Mouse (Mus musculus) adrenal gland, postnatal 36 days (tissue): ENCODE data around the gene Eif3i. TPM values are rescaled to one million over a fixed set of nuclear protein-coding genes. Genes with fewer than 3 reads are reported as not detected.

Experiments used
- DNase-seq, 2 experiments: peaks; one replicate each; pipeline ENCODE4 v3.0.0; 2021; ENCODE audit warnings: mixed read lengths in 1 of 2
- long read RNA-seq, 2 experiments: library from polyadenylated mRNA; stranded (forward); transcript quantifications; one replicate each; pipeline ENCODE4 v2.0.0; 2021; ENCODE audit warnings: borderline sequencing depth in 2 of 2
- total RNA-seq, 2 experiments: library from RNA; stranded (reverse); gene quantifications; 2 replicates each; pipeline ENCODE4 v1.2.3; 2021

Eif3i gene
- 100 to 1,000 TPM; 187 to 192 TPM for total RNA-seq
- long read RNA-seq, experiment 1, transcript Eif3i-201 (11 exons, 1,123 nt) = major isoform, 141 of 189 reads
- long read RNA-seq, experiment 1, partial matches to known transcripts = 41 of 189 reads
- long read RNA-seq, experiment 1, other reads (novel, unspliced or antisense) = 7 of 189 reads
- long read RNA-seq, experiment 2, transcript Eif3i-201 (11 exons, 1,123 nt) = major isoform, 49 of 62 reads
- long read RNA-seq, experiment 2, partial matches to known transcripts = 9 of 62 reads
- long read RNA-seq, experiment 2, other reads (novel, unspliced or antisense) = 4 of 62 reads

DNA sequence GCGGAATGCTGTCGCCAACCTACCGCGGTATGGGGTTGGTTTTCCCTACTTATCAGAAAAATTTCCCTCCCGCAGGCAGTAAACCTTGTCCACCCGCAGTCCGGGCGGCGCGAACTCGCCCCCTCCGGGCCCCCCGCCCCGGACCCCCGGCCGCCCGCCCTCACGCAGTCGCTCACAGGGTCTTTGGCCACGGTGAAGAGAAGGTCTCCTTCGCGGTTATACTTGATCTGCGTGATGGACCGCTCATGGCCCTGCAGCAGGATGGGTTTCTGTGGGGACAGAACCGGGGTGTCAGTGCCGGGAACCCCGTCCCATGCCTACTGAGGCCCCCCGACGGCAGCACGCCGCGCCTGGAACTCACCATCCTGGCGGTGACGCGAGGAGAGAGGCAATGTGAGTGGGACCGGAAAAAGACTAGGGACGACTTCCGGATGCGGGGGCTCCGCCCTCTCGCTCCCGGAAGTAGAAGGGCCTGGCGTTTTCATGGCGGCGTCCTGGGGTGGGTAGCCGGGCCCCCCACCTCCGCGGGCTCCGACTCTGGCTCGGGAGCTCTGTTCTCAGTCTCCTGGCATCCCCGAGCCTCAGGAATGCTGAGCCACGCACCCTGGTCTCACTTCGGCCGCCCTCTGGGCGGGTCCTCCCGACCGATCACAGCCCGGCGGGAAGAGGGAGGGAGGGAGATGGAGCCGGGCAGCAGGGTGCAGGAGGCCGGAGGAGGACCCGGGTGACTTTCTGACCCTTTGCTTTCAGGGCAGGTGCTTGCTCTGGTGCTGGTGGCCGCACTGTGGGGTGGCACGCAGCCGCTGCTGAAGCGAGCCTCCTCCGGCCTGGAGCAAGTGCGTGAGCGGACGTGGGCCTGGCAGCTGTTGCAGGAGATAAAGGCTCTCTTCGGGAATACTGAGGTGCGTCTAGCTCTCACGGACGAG, at the start of gene Eif3i, which contains the start of gene Tmem234:
Gene Eif3i, minus strand, starts transcription at position 416 of the 926 bp plus-strand sequence.
Gene Tmem234, plus strand, starts transcription at position 436 of the 926 bp plus-strand sequence.
- DNase-seq = peak; percentile 89 to 91

DNA sequence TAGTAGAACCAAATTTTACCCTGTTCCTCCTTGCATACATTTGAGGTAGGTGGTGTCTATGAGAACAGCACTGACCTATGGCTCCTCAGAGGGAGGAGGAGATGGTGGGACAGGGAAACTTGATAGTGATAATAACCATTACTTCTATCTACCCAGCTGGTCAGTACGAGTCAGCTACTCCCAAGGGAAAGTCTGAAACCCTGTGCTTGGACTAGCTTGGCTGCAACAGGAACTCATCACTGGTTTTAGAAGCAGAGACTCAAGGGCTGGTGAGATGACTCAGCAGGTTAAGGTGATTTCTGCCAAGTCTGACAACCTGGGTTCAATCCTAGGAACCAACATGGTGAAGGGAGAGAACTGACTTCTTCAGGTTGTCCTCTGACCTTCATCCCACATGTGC, 48.2 kb upstream of the Eif3i start:
- DNase-seq = no peak

DNA sequence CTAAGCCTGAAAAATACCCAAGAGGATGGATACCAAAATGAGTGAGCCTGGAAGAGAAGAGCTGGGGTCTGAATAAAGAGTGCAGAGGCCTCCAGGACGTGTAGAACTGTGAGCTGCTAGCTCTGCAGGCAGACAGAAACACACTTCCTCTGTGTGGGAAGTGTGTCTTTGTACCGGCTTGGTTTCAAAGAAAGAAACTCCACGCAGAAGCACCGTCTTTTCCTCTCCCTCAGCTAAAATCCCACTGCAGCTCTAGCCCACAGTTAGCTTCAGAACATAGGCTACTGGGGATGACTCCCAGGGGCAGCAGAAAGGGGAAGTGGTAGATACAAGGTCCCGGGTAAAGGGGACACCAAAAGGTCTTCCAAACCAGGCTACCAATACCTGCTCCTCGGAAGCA, 44.8 kb upstream of the Eif3i start:
- DNase-seq = no peak

DNA sequence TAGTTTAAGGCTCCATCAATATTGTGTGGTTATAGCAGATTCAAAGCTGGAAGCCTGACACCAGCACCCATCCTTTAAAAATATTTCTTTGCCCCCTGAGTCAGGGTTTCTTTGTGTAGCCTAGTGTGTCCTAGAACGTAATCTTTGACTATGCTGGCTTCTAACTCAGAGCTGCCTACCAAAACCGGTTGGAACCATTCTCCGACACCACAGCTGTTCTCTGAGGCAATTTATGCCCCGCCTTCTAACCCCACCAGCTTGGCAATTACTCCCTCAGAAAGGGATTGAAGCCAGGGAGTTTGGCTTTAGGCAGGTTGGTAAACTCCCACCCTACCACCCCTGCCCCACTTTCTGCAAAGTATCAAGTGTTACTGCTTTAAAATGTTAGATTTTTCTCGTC, 41.3 kb upstream of the Eif3i start:
- DNase-seq = no peak

DNA sequence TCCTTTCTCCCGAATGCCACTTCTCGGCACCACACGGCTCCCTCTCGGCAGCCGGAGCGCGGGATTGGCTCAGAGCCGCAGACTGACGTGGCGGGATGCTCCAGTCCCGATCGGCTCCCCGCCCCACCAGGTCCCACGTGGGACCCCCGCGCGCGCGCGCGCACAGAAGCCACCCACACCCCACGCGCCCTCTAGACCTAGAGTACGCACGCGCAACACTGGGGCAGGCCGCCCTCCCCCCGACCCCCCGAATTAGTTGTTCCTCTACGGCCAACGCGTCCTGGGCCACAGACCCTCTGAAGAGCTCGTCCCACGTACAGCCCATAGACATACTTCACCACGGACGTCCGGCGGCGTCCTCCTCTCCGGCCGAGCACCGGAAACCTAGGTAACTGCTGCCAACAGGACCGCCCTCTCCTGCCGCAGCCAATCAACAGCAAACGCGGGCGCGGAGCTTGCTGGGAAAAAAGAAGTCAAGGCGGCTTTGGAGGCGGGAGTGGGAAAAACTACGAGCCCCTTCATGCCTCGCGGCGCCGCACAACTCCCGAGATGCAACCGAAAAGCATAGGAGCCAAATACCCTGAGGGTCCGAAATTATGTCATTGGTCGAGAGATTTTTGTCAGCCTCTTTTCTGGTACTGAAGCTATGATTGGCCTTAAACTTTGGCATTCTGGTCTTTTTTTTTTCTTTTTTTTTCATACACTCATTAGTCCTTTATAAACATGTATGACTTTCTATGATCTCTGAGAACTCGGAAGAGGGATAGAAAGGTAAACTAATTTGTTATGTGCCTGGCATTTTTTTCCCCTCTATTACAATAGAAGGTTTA, 40.4 kb upstream of the Eif3i start, which contains the start of gene Txlna:
Gene Txlna, minus strand, starts transcription at position 428 of the 830 bp plus-strand sequence.
- peak; percentile 97 to 98 for DNase-seq

DNA sequence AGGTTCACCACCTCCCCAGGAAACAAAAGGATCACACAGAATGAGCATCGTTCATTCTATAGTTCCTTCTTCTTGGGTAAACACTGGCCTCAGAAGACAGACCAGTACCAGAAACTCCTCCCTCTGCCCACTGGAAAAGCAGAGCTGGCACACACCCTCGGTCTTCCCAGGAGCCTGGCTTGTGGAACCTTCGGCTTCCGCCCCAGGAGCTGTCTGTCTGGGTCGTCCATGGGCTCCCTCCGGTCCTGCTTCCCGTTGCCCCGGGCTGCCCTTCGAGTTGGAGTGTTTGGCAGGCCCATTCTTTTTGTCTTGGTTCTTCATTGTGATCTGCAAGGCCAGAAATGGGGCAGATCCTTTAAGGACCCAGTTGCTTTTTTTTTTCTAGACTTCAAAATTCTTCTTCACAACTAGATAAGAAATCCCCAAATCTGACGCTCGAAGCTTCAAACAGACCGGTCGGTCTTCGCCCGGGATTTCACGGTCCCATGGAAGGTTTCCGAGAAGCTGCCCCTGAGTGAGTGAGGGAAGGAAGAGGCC, 39.7 kb upstream of the Eif3i start:
- DNase-seq = peak; percentile 57 to 68

DNA sequence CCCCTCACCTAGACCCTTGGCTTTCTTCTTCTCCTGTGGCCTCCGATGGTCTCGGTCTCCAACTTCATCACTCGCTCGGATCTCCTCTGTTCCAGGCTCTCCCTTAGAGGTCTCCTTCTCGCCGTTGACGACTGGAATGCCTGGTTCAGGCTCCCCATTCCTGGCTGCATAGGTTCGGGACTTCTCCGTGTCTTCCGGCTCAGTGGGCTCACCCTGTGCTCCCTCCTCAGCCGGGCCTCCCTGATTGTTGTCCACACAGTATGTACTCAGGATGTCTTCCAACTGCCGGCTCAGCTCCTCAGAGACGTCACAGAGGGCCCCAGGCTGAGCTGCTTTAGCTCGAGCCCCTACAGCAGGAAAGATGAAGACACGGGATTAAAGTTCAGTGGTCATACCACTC, 38.8 kb upstream of the Eif3i start:
- DNase-seq = no peak

DNA sequence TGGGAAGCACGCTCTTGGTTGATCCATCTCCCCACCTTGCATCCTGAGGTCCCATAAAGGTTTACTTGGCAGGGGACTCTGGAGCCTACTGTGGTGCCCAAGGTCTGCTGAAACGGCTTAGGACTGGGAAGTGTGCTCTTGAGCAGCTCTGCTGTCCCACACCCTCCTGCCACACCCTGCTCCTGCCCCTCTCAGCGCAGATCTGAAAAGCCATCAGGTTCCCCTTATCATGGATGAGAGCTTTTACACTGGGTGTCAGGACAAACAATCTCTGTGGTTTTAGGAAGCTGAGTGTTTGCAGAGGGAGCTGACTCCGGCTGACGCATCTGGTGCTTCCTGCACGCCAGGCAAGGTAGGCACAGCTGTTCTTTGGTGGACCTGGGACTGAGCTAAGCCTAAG, 33.4 kb upstream of the Eif3i start:
- no peak for DNase-seq

DNA sequence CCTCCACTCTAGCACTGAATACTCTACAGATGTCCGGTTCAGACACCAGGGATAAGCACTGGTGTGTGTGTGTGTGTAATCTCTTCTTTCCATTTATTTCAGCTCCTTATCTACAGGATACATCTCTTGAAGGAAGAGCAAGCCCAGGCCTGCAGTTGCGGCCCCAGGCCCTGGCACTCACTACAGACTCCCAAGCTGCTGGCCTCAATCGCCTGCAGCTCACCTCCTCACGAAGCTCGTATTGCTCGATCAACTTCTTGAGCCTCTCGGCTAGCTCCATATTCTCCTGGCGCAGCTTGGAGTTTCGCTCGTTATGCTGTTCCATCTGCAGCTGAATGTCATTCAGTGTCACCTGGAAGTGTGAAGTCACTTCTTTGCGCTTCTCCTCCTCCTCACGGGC, 31.4 kb upstream of the Eif3i start:
- no peak for DNase-seq

DNA sequence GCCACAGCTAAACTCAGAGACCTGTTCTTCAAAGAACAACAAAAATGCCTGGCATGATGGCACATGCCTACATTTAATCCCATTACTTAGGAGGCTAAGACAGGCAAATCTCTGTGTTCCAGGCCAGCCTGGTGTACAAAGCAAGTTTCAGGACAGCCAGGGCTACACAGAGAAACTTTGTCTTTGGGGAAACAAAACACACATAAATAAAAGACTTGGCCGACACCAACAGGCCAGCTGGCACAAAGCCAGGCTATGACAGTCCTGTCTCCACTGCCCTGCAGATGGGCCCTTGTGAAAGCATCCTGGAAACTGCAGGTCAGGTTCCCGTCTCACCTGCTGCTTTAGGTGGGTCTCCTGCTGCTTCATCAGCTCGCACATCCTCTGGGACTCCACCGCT, 30.5 kb upstream of the Eif3i start:
- DNase-seq = peak; percentile 71 to 80

DNA sequence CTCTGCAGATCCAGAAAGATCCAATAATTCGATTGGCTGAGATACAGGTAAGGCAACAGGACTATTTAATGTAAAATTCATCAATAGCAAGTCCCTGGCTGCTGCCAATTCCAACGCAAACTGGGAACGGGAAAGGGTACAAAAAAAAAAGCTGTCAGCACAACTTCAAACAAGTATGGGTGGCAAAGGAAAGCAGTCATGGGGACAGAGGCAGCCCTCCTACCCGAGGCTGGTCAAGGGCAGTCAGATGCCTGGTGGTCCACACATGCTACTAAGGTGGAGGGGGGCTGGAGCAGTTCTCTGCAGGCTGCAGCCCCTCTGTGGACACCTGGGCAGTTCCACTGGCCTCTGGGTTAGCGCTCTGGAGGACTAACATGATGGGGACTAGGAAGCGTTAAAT, 25.6 kb upstream of the Eif3i start:
- no peak for DNase-seq

DNA sequence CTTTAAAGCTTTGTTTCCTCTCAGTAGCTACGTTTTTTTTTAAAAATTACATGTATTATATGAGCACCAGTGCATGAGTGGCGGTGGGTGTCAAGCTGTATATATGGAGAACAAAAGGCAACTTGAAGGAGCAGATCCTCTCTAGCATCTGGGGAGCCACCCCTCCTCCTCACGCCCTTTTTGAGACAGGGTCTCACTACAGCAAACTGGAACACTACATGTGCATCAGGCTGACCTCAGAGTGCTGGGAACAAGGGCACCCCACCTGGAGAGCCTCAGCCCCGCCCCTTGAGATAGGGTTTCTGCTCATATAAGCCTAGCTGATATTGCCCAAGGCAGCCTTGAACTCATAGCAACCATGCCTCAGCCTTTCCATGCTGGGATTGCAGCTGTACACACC, 25.0 kb upstream of the Eif3i start:
- DNase-seq = no peak

DNA sequence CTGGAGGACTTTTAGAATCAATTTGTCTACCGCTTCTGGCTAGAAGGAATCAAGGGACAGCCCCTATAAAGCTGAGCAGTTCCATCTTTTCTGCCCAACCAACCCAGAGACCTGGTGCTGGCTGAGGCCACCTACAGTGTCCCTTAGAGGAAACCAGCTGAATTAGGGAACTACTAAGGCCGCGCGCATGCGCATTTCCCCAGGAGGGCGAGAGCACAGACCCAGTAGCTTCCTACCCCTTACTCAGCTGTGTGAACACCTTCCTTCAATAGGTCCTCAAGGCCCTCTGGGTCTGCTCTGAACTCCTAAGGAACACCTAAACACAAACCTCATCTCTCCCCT, 24.6 kb upstream of the Eif3i start:
- DNase-seq = peak; percentile 58 to 66

DNA sequence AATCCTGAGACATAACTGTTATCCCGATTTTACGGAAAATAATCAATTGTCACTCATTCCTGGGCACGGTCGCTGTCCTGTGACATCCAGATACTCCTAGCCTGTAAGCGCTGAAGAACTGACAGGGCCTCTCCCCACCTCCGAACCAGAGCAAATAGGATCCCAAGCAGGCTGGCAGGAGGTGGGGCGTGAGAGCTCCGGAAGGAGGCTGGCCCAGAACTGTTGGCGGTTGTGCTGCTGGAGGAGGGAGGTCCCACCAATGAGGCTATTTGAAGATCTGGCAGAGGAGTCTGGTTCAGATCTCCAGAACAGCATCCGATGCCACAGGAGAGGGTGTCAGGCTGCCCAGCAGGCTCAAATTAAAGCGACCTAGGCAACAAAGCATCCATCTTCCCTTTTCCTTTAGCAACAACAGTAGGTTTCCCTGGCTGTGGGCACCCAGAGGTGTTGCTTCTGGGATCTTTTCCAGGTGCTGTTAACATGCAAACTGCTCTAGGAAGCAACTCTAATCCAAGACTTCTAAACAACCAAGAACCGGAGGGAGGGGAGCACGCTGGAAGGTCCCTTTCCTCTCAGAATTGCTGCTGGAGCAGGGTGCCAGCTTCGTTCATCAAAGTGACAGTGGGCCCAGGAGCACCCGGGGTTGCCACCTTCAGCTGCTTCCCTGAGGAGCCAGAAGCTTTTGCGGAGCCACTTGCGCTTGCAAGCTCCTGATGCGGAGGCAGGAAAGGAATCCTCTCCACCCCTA, 24.0 kb upstream of the Eif3i start:
- DNase-seq = peak; percentile 89 to 90

DNA sequence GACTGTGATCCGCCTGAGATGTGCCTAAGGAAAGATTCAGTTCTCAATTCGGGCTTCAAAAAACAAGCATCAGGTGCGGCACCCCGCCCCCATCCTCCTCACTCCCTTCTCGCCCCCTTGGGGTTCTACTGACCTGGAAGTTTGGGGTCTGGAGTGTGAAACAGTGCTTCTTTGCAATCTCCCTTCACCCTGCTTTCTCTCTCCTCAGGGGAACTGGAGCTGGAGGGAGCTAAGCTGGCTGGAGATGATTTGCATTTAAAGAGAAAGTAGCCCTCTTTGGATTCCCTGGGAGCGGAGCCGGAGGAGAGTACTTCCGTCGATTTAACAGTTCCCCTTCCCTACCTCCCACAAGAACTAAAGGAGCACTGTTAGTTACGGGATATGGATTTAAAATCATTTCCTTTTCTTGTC, 23.2 kb upstream of the Eif3i start, which contains the start of gene Ccdc28b:
Gene Ccdc28b, minus strand, starts transcription at position 267 of the 411 bp plus-strand sequence.
- peak; percentile 47 to 63 for DNase-seq

DNA sequence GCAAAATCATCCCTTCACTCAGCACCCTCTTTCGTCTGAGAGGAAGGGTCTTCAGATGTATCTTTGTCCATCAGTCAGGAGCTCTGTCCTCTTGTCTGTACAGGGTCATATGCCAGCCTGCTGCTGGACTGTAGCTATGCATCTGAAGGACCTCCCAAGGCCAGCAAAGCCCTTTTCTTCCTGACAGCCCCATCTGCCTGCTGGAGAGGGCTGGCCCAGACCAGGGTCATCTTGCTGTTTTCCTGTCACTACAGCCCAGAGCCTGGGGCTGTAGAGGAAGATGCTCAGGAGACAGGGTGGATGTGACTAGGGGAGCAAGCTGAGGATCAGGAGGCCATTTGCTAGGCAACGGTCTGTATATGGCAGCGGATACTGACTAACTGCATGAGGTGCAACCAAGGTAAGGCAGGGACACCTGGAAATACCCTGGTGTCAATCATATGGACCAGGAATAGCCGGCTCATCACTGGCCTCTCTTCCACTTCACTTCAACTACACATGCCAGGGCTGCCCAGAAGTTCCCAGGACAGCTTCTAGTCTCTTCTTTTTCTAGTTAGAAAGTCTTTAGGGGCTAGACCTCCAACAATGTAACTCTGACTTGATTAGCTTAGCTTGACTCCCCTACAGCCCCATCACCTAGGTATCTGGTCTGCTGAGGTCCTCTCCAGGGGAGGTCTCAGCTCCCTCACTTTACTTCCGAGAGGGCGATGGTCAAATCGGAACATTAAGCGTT, 22.5 kb upstream of the Eif3i start:
- no peak for DNase-seq

DNA sequence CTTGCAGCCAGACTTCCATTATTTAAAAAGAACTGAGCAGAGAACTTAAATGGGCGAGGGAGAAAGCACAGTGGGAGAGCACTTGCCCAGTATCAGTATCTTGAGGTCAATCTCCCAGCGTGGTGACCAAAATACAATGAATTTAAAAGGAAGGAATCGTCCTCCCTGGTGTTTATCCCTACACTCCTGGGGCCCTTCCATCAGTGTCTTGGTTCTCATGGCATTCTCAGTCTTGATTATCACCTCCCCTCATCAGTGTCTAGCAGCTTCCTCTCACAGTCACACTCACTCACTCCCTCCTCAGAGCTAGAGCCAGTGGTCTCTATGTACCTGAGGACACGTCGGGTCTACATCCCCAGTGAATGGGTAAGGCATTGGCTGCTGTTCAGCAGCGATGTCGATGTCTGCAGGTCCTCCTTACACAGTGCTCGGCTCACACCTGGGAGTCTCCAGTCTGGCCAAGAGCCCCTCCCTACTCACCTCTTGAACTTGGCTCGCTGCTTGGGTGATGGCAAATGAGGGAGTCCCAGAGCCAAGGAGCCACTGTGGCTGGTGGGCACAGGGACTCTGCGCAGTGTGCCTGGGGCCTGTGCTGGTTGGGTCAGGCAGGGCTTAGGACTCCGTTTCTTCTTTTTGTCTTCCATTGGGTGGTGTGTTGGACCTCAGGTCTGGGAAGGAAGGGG, 21.8 kb upstream of the Eif3i start:
- no peak for DNase-seq

DNA sequence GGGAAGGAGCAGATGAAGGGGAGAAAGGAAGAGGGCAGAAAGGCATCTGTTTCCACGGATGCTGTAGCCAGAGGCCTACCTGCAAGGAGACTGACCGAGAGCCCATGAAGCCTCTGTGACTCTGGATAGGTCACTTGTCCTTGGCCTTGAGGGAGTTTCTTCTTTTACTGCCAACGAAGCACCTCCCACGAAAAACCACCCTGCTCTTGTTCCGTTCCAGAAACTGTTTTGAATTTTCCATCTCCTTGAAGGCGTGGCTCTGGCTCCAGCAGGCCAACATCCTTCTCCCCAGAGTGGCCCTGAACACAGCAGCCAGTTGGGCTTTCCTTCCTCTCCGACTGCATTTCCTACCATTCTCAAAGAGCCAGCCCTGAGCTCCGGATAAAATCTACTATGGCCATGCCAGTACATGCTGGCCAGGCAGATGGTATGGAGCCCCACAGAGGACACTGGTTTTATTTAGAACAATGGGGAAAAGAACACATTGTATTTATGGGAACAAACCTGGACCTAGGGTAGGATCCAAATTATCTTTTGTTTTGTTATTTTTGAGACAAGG, 20.9 kb upstream of the Eif3i start:
- DNase-seq = peak; percentile 42 to 56
